Mouse (Mus musculus): Measurements from ENCODE around the gene Epb41l4b. TPM values are rescaled to one million over a fixed set of nuclear protein-coding genes. Genes with fewer than 3 reads are reported as not detected.

Gene Epb41l4b
- polyA plus RNA-seq, 1 experiment from 2014 or later: 0.57 TPM

GRCm38 (mm10) chr4:56957518-56957917 lies 185.7 kb downstream of the Epb41l4b start:
- DNase-seq (ENCODE audit: low spot score) (no peak), ATAC-seq (replicated peaks; ENCODE audit: low FRiP score) (no peak)
- no peak overlapping the region for H3K9ac ChIP-seq (ENCODE audit: low read length)
- H3K27me3 ChIP-seq (ENCODE audit: control insufficient read depth, insufficient read depth, low read length): no peaks in the 10 kb centered on the region
- H3K4me1 ChIP-seq (replicated peaks; ENCODE audit: control insufficient read depth, insufficient read depth, low read length): no peaks in the 10 kb centered on the region
- H3K4me3 ChIP-seq (ENCODE audit: low read depth, low read length): no peak overlapping the region
- H3K36me3 ChIP-seq (ENCODE audit: control insufficient read depth, insufficient read depth, low read length): no peaks in the 10 kb centered on the region
- H3K9me3 ChIP-seq (ENCODE audit: control insufficient read depth, low read length): no peaks in the 10 kb centered on the region
- H3K4me2 ChIP-seq (ENCODE audit: low read depth, low read length, severe bottlenecking): no peak overlapping the region
- H3K27ac ChIP-seq (ENCODE audit: low read depth, low read length): no peak overlapping the region
- WGBS: 73% methylated on average over 9 of the region's 9 CpGs

GRCm38 (mm10) chr4:56953235-56953634 lies 190.0 kb downstream of the Epb41l4b start:
- ATAC-seq (replicated peaks; ENCODE audit: low FRiP score) (no peak), DNase-seq (ENCODE audit: low spot score) (no peak)
- Histone ChIP-seq H3K9ac (ENCODE audit: low read length) (no peak overlapping the region), H3K9me3 (ENCODE audit: control insufficient read depth, low read length) (no peaks in the 10 kb centered on the region), H3K36me3 (ENCODE audit: control insufficient read depth, insufficient read depth, low read length) (no peaks in the 10 kb centered on the region), H3K4me3 (ENCODE audit: low read depth, low read length) (no peak overlapping the region), H3K27me3 (ENCODE audit: control insufficient read depth, insufficient read depth, low read length) (no peaks in the 10 kb centered on the region), H3K4me2 (ENCODE audit: low read depth, low read length, severe bottlenecking) (no peak overlapping the region), H3K4me1 (replicated peaks; ENCODE audit: control insufficient read depth, insufficient read depth, low read length) (no peaks in the 10 kb centered on the region), H3K27ac (ENCODE audit: low read depth, low read length) (no peak overlapping the region)
- WGBS: 72% methylated on average over 6 of the region's 6 CpGs

- WGBS: 81% methylated on average over 3 of the region's 3 CpGs
- Histone ChIP-seq H3K4me1 (replicated peaks; ENCODE audit: control insufficient read depth, insufficient read depth, low read length) (no peaks in the 10 kb centered on the region), H3K27me3 (ENCODE audit: control insufficient read depth, insufficient read depth, low read length) (no peaks in the 10 kb centered on the region), H3K36me3 (ENCODE audit: control insufficient read depth, insufficient read depth, low read length) (no peaks in the 10 kb centered on the region), H3K9ac (ENCODE audit: low read length) (no peak overlapping the region), H3K27ac (ENCODE audit: low read depth, low read length) (no peak overlapping the region), H3K4me2 (ENCODE audit: low read depth, low read length, severe bottlenecking) (no peak overlapping the region), H3K9me3 (ENCODE audit: control insufficient read depth, low read length) (no peaks in the 10 kb centered on the region), H3K4me3 (ENCODE audit: low read depth, low read length) (no peak overlapping the region)
- DNase-seq (ENCODE audit: low spot score): no peak
- ATAC-seq (replicated peaks; ENCODE audit: low FRiP score): no peak
These were observed 191.5 kb downstream of the Epb41l4b start for GRCm38 (mm10) chr4:56951701-56952100.

- no peak overlapping the region for H3K4me2 ChIP-seq (ENCODE audit: low read depth, low read length, severe bottlenecking)
These were observed 193.7 kb downstream of the Epb41l4b start for GRCm38 (mm10) chr4:56949494-56949893.

GRCm38 (mm10) chr4:56946641-56947640 lies 196.3 kb downstream of the Epb41l4b start, which contains the start of gene Tmem245:
Gene Tmem245 (minus strand): TSS chr4:56947437.
- H3K9me3 ChIP-seq (ENCODE audit: control insufficient read depth, low read length): no peaks in the 10 kb centered on the region
- H3K4me1 ChIP-seq (replicated peaks; ENCODE audit: control insufficient read depth, insufficient read depth, low read length): peaks cover 11% of the 10 kb centered on the region; the same call in 1 of the 2 replicates
- under 1% methylated on average over 105 of the region's 107 CpGs for WGBS
- no peaks in the 10 kb centered on the region for H3K36me3 ChIP-seq (ENCODE audit: control insufficient read depth, insufficient read depth, low read length)
- ATAC-seq (replicated peaks; ENCODE audit: low FRiP score): peak; percentile 98
- peak within 1 kb of the TSS; percentile 73; the same call in 1 of the 2 replicates for H3K27ac ChIP-seq (ENCODE audit: low read depth, low read length)
- H3K9ac ChIP-seq (ENCODE audit: low read length): peak within 1 kb of the TSS; percentile 86
- H3K4me3 ChIP-seq (ENCODE audit: low read depth, low read length): peak within 1 kb of the TSS; percentile 84
- H3K27me3 ChIP-seq (ENCODE audit: control insufficient read depth, insufficient read depth, low read length): no peaks in the 10 kb centered on the region
- H3K4me2 ChIP-seq (ENCODE audit: low read depth, low read length, severe bottlenecking): peak within 1 kb of the TSS; percentile 84
- DNase-seq (ENCODE audit: low spot score): peak; percentile 97

More at GRCm38 (mm10) chr4:56949494-56949893, 193.7 kb downstream of the Epb41l4b start:
- Histone ChIP-seq H3K27ac (ENCODE audit: low read depth, low read length) (no peak overlapping the region), H3K9ac (ENCODE audit: low read length) (no peak overlapping the region), H3K36me3 (ENCODE audit: control insufficient read depth, insufficient read depth, low read length) (no peaks in the 10 kb centered on the region), H3K9me3 (ENCODE audit: control insufficient read depth, low read length) (no peaks in the 10 kb centered on the region), H3K4me1 (replicated peaks; ENCODE audit: control insufficient read depth, insufficient read depth, low read length) (0 out of 2 replicates have a peak, but pooled peaks cover 4% of the 10 kb centered on the region), H3K4me3 (ENCODE audit: low read depth, low read length) (no peak overlapping the region), H3K27me3 (ENCODE audit: control insufficient read depth, insufficient read depth, low read length) (no peaks in the 10 kb centered on the region)
- 64% methylated on average over 6 of the region's 6 CpGs for WGBS
- ATAC-seq (replicated peaks; ENCODE audit: low FRiP score): no peak
- DNase-seq (ENCODE audit: low spot score): no peak

GRCm38 (mm10) chr4:56946180-56946579 lies 197.1 kb downstream of the Epb41l4b start:
- H3K36me3 ChIP-seq (ENCODE audit: control insufficient read depth, insufficient read depth, low read length): no peaks in the 10 kb centered on the region
- peaks cover 11% of the 10 kb centered on the region; the same call in 1 of the 2 replicates for H3K4me1 ChIP-seq (replicated peaks; ENCODE audit: control insufficient read depth, insufficient read depth, low read length)
- peak overlapping the region; percentile 84 for H3K4me3 ChIP-seq (ENCODE audit: low read depth, low read length)
- no peaks in the 10 kb centered on the region for H3K9me3 ChIP-seq (ENCODE audit: control insufficient read depth, low read length)
- no peak overlapping the region for H3K27ac ChIP-seq (ENCODE audit: low read depth, low read length)
- peak overlapping the region; percentile 86 for H3K9ac ChIP-seq (ENCODE audit: low read length)
- H3K27me3 ChIP-seq (ENCODE audit: control insufficient read depth, insufficient read depth, low read length): no peaks in the 10 kb centered on the region
- DNase-seq (ENCODE audit: low spot score) (no peak), ATAC-seq (replicated peaks; ENCODE audit: low FRiP score) (no peak)
- H3K4me2 ChIP-seq (ENCODE audit: low read depth, low read length, severe bottlenecking): peak overlapping the region; percentile 84
- whole genome bisulfite sequencing: under 1% methylated on average over 14 of the region's 14 CpGs

- 74% methylated on average over 4 of the region's 4 CpGs for WGBS
- Histone ChIP-seq H3K9me3 (ENCODE audit: control insufficient read depth, low read length) (no peaks in the 10 kb centered on the region), H3K4me1 (replicated peaks; ENCODE audit: control insufficient read depth, insufficient read depth, low read length) (peaks cover 11% of the 10 kb centered on the region; the same call in 1 of the 2 replicates)
These were observed 199.0 kb downstream of the Epb41l4b start for GRCm38 (mm10) chr4:56944286-56944685.

GRCm38 (mm10) chr4:56943258-56943657 lies 200.0 kb downstream of the Epb41l4b start:
- no peaks in the 10 kb centered on the region for H3K9me3 ChIP-seq (ENCODE audit: control insufficient read depth, low read length)
- DNase-seq (ENCODE audit: low spot score) (no peak), ATAC-seq (replicated peaks; ENCODE audit: low FRiP score) (no peak)
- H3K4me2 ChIP-seq (ENCODE audit: low read depth, low read length, severe bottlenecking): no peak overlapping the region
- no peaks in the 10 kb centered on the region for H3K36me3 ChIP-seq (ENCODE audit: control insufficient read depth, insufficient read depth, low read length)
- 31% methylated on average over 1 of the region's 1 CpGs for WGBS
- no peak overlapping the region for H3K9ac ChIP-seq (ENCODE audit: low read length)
- peaks cover 11% of the 10 kb centered on the region; the same call in 1 of the 2 replicates for H3K4me1 ChIP-seq (replicated peaks; ENCODE audit: control insufficient read depth, insufficient read depth, low read length)
- no peak overlapping the region for H3K27ac ChIP-seq (ENCODE audit: low read depth, low read length)
- H3K4me3 ChIP-seq (ENCODE audit: low read depth, low read length): no peak overlapping the region
- H3K27me3 ChIP-seq (ENCODE audit: control insufficient read depth, insufficient read depth, low read length): no peaks in the 10 kb centered on the region

More at GRCm38 (mm10) chr4:56944286-56944685, 199.0 kb downstream of the Epb41l4b start:
- ATAC-seq (replicated peaks; ENCODE audit: low FRiP score): no peak
- DNase-seq (ENCODE audit: low spot score): no peak
- no peak overlapping the region for H3K27ac ChIP-seq (ENCODE audit: low read depth, low read length)
- no peak overlapping the region for H3K4me2 ChIP-seq (ENCODE audit: low read depth, low read length, severe bottlenecking)
- no peaks in the 10 kb centered on the region for H3K27me3 ChIP-seq (ENCODE audit: control insufficient read depth, insufficient read depth, low read length)
- H3K9ac ChIP-seq (ENCODE audit: low read length): no peak overlapping the region
- H3K36me3 ChIP-seq (ENCODE audit: control insufficient read depth, insufficient read depth, low read length): no peaks in the 10 kb centered on the region
- H3K4me3 ChIP-seq (ENCODE audit: low read depth, low read length): no peak overlapping the region
